Mouse (Mus musculus) neural tube, embryonic 14.5 days (tissue): Measurements from ENCODE around the gene Syce2. TPM values are rescaled to one million over a fixed set of nuclear protein-coding genes. Genes with fewer than 3 reads are reported as not detected.

ENCODE experiments used
- ATAC-seq: fragments of 200-750 bp; cut with Nextera tagmentation; 2 replicates; pipeline ENCODE4 v1.8.0; 2017; ENCODE audit warnings: low read depth, mild to moderate bottlenecking, moderate TSS enrichment, moderate library complexity
- H3K27ac ChIP-seq: fragments of 300-500 bp; sonication (generic); 2 replicates; pipeline ENCODE4 v1.5.1; 2014; ENCODE audit warnings: low read depth, mild to moderate bottlenecking, control low read depth, low read length, moderate library complexity, mixed read lengths
- H3K27me3 ChIP-seq: fragments of 300-500 bp; sonication (generic); 2 replicates; pipeline ENCODE4 v1.6.1; 2014; ENCODE audit warnings: low read length; ENCODE audit not compliant: control insufficient read depth, insufficient read depth
- H3K36me3 ChIP-seq: fragments of 300-500 bp; sonication (generic); 2 replicates; pipeline ENCODE4 v1.6.1; 2014; ENCODE audit warnings: low read length, mixed read lengths; ENCODE audit not compliant: control insufficient read depth, insufficient read depth
- H3K4me1 ChIP-seq: fragments of 300-500 bp; sonication (generic); 2 replicates; pipeline ENCODE4 v1.6.1; 2014; ENCODE audit warnings: low read length; ENCODE audit not compliant: control insufficient read depth, insufficient read depth
- H3K4me2 ChIP-seq: fragments of 300-500 bp; sonication (generic); 2 replicates; pipeline ENCODE4 v1.6.1; 2014; ENCODE audit warnings: mild to moderate bottlenecking, low read depth, low read length, control low read depth
- H3K4me3 ChIP-seq: fragments of 300-500 bp; sonication (generic); 2 replicates; pipeline ENCODE4 v1.5.1; 2014; ENCODE audit warnings: low read depth, low read length, control low read depth, mixed read lengths
- H3K9ac ChIP-seq: fragments of 300-500 bp; sonication (generic); replicated peaks from 2 replicates; pipeline ENCODE4 v1.6.1; 2014; ENCODE audit warnings: low read depth, mild to moderate bottlenecking, control low read depth, low read length, mixed read lengths
- H3K9me3 ChIP-seq: fragments of 300-500 bp; sonication (generic); 2 replicates; pipeline ENCODE4 v1.6.1; 2016; ENCODE audit warnings: low read length; ENCODE audit not compliant: control insufficient read depth
- WGBS: fragments of 180-500 bp; shearing (Covaris S2); extraction: QIAGEN DNeasy Blood & Tissue Kit; methylation state at CpG from one replicate; pipeline ENCODE4 v1.1.7; 2014; 5-methylcytosine and 5-hydroxymethylcytosine counted together
- polyA plus RNA-seq: library from polyadenylated mRNA; unstranded; fragments of >200 nt; fragmentation: Nextera tagmentation; extraction: Ambion mirVana; gene quantifications from 2 replicates; pipeline ENCODE4 v1.2.1, GENCODE M21; 2014

Syce2 gene
- polyA plus RNA-seq, 1 experiment from 2014 or later: 24.5 TPM

- H3K4me1 ChIP-seq: peaks cover 13% of the 10 kb centered on the region
- no peak overlapping the region for H3K4me2 ChIP-seq
These were observed 37.7 kb upstream of the Syce2 start for GRCm38 (mm10) chr8:84834002-84834865.

GRCm38 (mm10) chr8:84834866-84835855 lies 36.8 kb upstream of the Syce2 start:
- WGBS: 64% methylated on average over 10 of the region's 10 CpGs
- ATAC-seq: peak; percentile 33; the same call in 1 of the 2 replicates
- Histone ChIP-seq H3K4me1 (peaks cover 20% of the 10 kb centered on the region), H3K4me3 (no peak overlapping the region), H3K9ac (no peak overlapping the region), H3K9me3 (no peaks in the 10 kb centered on the region), H3K27ac (peak overlapping the region; percentile 66), H3K36me3 (peaks cover 43% of the 10 kb centered on the region), H3K27me3 (no peaks in the 10 kb centered on the region), H3K4me2 (no peak overlapping the region)

More at GRCm38 (mm10) chr8:84834002-84834865, 37.7 kb upstream of the Syce2 start:
- 84% methylated on average over 19 of the region's 19 CpGs for WGBS
- Histone ChIP-seq H3K4me3 (no peak overlapping the region), H3K27me3 (no peaks in the 10 kb centered on the region), H3K9ac (no peak overlapping the region), H3K9me3 (no peaks in the 10 kb centered on the region), H3K36me3 (peaks cover 43% of the 10 kb centered on the region), H3K27ac (peak overlapping the region; percentile 66)
- ATAC-seq: 0 out of 2 replicates have a peak, but pooled peaks have one; percentile 16

GRCm38 (mm10) chr8:84837149-84837911 lies 34.6 kb upstream of the Syce2 start:
- peaks cover 53% of the 10 kb centered on the region for H3K36me3 ChIP-seq
- H3K4me2 ChIP-seq: no peak overlapping the region
- H3K27ac ChIP-seq: 0 out of 2 replicates have a peak overlapping the region, but pooled peaks have one; percentile 28
- no peaks in the 10 kb centered on the region for H3K9me3 ChIP-seq
- no peak overlapping the region for H3K4me3 ChIP-seq
- ATAC-seq: no peak
- peaks cover 20% of the 10 kb centered on the region for H3K4me1 ChIP-seq
- WGBS: 64% methylated on average over 8 of the region's 8 CpGs
- H3K9ac ChIP-seq: no peak overlapping the region
- H3K27me3 ChIP-seq: no peaks in the 10 kb centered on the region

GRCm38 (mm10) chr8:84837912-84838470 lies 33.9 kb upstream of the Syce2 start:
- Histone ChIP-seq H3K27me3 (no peaks in the 10 kb centered on the region), H3K4me2 (no peak overlapping the region), H3K27ac (no peak overlapping the region), H3K36me3 (peaks cover 60% of the 10 kb centered on the region), H3K9ac (no peak overlapping the region), H3K9me3 (no peaks in the 10 kb centered on the region), H3K4me1 (peaks cover 17% of the 10 kb centered on the region), H3K4me3 (no peak overlapping the region)
- 80% methylated on average over 15 of the region's 15 CpGs for WGBS
- ATAC-seq: no peak

GRCm38 (mm10) chr8:84838513-84838912 lies 33.4 kb upstream of the Syce2 start:
- no peak for ATAC-seq
- Histone ChIP-seq H3K9ac (no peak overlapping the region), H3K9me3 (no peaks in the 10 kb centered on the region), H3K27me3 (no peaks in the 10 kb centered on the region), H3K4me2 (no peak overlapping the region), H3K4me1 (peaks cover 12% of the 10 kb centered on the region), H3K27ac (no peak overlapping the region), H3K36me3 (peaks cover 65% of the 10 kb centered on the region), H3K4me3 (no peak overlapping the region)
- 92% methylated on average over 5 of the region's 5 CpGs for WGBS

- H3K9ac ChIP-seq: peak overlapping the region; percentile 87; the same call in 1 of the 2 replicates
- peak overlapping the region; percentile 84 for H3K4me3 ChIP-seq
- no peak overlapping the region for H3K27ac ChIP-seq
- WGBS: 100% methylated on average over 2 of the region's 2 CpGs
- ATAC-seq: no peak
- peaks cover 18% of the 10 kb centered on the region for H3K4me1 ChIP-seq
- H3K9me3 ChIP-seq: no peaks in the 10 kb centered on the region
- peak overlapping the region; percentile 70 for H3K4me2 ChIP-seq
- peaks cover 67% of the 10 kb centered on the region for H3K36me3 ChIP-seq
- no peaks in the 10 kb centered on the region for H3K27me3 ChIP-seq
These were observed 32.5 kb upstream of the Syce2 start for GRCm38 (mm10) chr8:84839411-84839810.

- no peaks in the 10 kb centered on the region for H3K9me3 ChIP-seq
- peak overlapping the region; percentile 83 for H3K27ac ChIP-seq
- H3K9ac ChIP-seq: peak overlapping the region; percentile 87
- 4% methylated on average over 7 of the region's 7 CpGs for WGBS
- peaks cover 67% of the 10 kb centered on the region for H3K36me3 ChIP-seq
- peak overlapping the region; percentile 84 for H3K4me3 ChIP-seq
- ATAC-seq: no peak
- H3K4me2 ChIP-seq: peak overlapping the region; percentile 70
- H3K27me3 ChIP-seq: no peaks in the 10 kb centered on the region
- H3K4me1 ChIP-seq: peaks cover 19% of the 10 kb centered on the region
These were observed 32.0 kb upstream of the Syce2 start for GRCm38 (mm10) chr8:84839875-84840247.
